Mouse (Mus musculus): ENCODE data around the gene Sept9.

- no peak for TF ChIP-seq CTCF (IDR thresholded peaks at IDR 0.05; ENCODE audit: low read depth)
- no peak for TF ChIP-seq EP300 (IDR thresholded peaks at IDR 0.05; ENCODE audit: low read depth)
These were observed 111.8 kb downstream of the Sept9 start for GRCm38 (mm10) chr11:117311127-117311800.
